Mouse (Mus musculus): Measurements from ENCODE around the gene Cbln3. TPM values are rescaled to one million over a fixed set of nuclear protein-coding genes. Genes with fewer than 3 reads are reported as not detected.

Gene Cbln3
- polyA plus RNA-seq, 1 experiment: 1.2 TPM

- Histone ChIP-seq H3K27me3 (replicated peaks) (no peaks in the 10 kb centered on the region), H3K9me3 (no peaks in the 10 kb centered on the region), H3K36me3 (replicated peaks; ENCODE audit: low read length) (peaks cover 48% of the 10 kb centered on the region), H3K4me1 (peaks cover 36% of the 10 kb centered on the region), H3K4me3 (replicated peaks) (peak within 1 kb of the TSS; percentile 91)
- TF ChIP-seq FLI1 (IDR thresholded peaks at IDR 0.05; ENCODE audit: low read length): no peak
- no peak for TF ChIP-seq GATA1 (IDR thresholded peaks at IDR 0.05; ENCODE audit: borderline replicate concordance, low read length)
These were observed 15.7 kb upstream of the Cbln3 start, which contains the start of gene Sdr39u1 for GRCm38 (mm10) chr14:55899701-55900413. Sdr39u1 (minus strand) TSS chr14:55900293.

GRCm38 (mm10) chr14:55898947-55899346, 14.8 kb upstream of the Cbln3 start:
- Histone ChIP-seq H3K27me3 (replicated peaks) (no peaks in the 10 kb centered on the region), H3K4me1 (peaks cover 40% of the 10 kb centered on the region), H3K4me3 (replicated peaks) (no peak overlapping the region), H3K9me3 (no peaks in the 10 kb centered on the region), H3K36me3 (replicated peaks; ENCODE audit: low read length) (peaks cover 57% of the 10 kb centered on the region)
- no peak for TF ChIP-seq FLI1 (IDR thresholded peaks at IDR 0.05; ENCODE audit: low read length)
- no peak for TF ChIP-seq GATA1 (IDR thresholded peaks at IDR 0.05; ENCODE audit: borderline replicate concordance, low read length)

GRCm38 (mm10) chr14:55897671-55898070, 13.5 kb upstream of the Cbln3 start:
- TF ChIP-seq FLI1 (IDR thresholded peaks at IDR 0.05; ENCODE audit: low read length): no peak
- no peak for TF ChIP-seq GATA1 (IDR thresholded peaks at IDR 0.05; ENCODE audit: borderline replicate concordance, low read length)
- Histone ChIP-seq H3K4me3 (replicated peaks) (no peak overlapping the region), H3K4me1 (peaks cover 40% of the 10 kb centered on the region), H3K9me3 (no peaks in the 10 kb centered on the region), H3K36me3 (replicated peaks; ENCODE audit: low read length) (peaks cover 70% of the 10 kb centered on the region), H3K27me3 (replicated peaks) (no peaks in the 10 kb centered on the region)

GRCm38 (mm10) chr14:55886571-55887382, 2.6 kb upstream of the Cbln3 start:
- Histone ChIP-seq H3K36me3 (replicated peaks; ENCODE audit: low read length) (peaks cover 62% of the 10 kb centered on the region), H3K4me3 (replicated peaks) (peak overlapping the region; percentile 94), H3K27me3 (replicated peaks) (no peaks in the 10 kb centered on the region), H3K4me1 (peaks cover 88% of the 10 kb centered on the region), H3K9me3 (no peaks in the 10 kb centered on the region)
- TF ChIP-seq FLI1 (IDR thresholded peaks at IDR 0.05; ENCODE audit: low read length) (no peak), GATA1 (IDR thresholded peaks at IDR 0.05; ENCODE audit: borderline replicate concordance, low read length) (no peak)

- peaks cover 90% of the 10 kb centered on the region for H3K4me1 ChIP-seq
- H3K4me3 ChIP-seq (replicated peaks): peak overlapping the region; percentile 94
- H3K9me3 ChIP-seq: no peaks in the 10 kb centered on the region
- no peaks in the 10 kb centered on the region for H3K27me3 ChIP-seq (replicated peaks)
- TF ChIP-seq GATA1 (IDR thresholded peaks at IDR 0.05; ENCODE audit: borderline replicate concordance, low read length) (no peak), FLI1 (IDR thresholded peaks at IDR 0.05; ENCODE audit: low read length) (no peak)
- peaks cover 52% of the 10 kb centered on the region for H3K36me3 ChIP-seq (replicated peaks; ENCODE audit: low read length)
These were observed 1.6 kb upstream of the Cbln3 start for GRCm38 (mm10) chr14:55885791-55886271.

GRCm38 (mm10) chr14:55885114-55885790, 1.1 kb upstream of the Cbln3 start:
- H3K4me1 ChIP-seq: peaks cover 90% of the 10 kb centered on the region
- no peaks in the 10 kb centered on the region for H3K9me3 ChIP-seq
- H3K4me3 ChIP-seq (replicated peaks): peak overlapping the region; percentile 94
- TF ChIP-seq FLI1 (IDR thresholded peaks at IDR 0.05; ENCODE audit: low read length): no peak
- no peak for TF ChIP-seq GATA1 (IDR thresholded peaks at IDR 0.05; ENCODE audit: borderline replicate concordance, low read length)
- H3K36me3 ChIP-seq (replicated peaks; ENCODE audit: low read length): peaks cover 47% of the 10 kb centered on the region
- H3K27me3 ChIP-seq (replicated peaks): no peaks in the 10 kb centered on the region

- Histone ChIP-seq H3K4me3 (replicated peaks) (peak within 1 kb of the TSS; percentile 94), H3K36me3 (replicated peaks; ENCODE audit: low read length) (peaks cover 41% of the 10 kb centered on the region), H3K27me3 (replicated peaks) (no peaks in the 10 kb centered on the region), H3K4me1 (peaks cover 90% of the 10 kb centered on the region), H3K9me3 (no peaks in the 10 kb centered on the region)
- TF ChIP-seq GATA1 (IDR thresholded peaks at IDR 0.05; ENCODE audit: borderline replicate concordance, low read length) (no peak), FLI1 (IDR thresholded peaks at IDR 0.05; ENCODE audit: low read length) (no peak)
These were observed 521 bp upstream of the Cbln3 start, which contains the start of gene Khnyn for GRCm38 (mm10) chr14:55884713-55885113. Khnyn (plus strand) TSS chr14:55884947.

- Histone ChIP-seq H3K27me3 (replicated peaks) (no peaks in the 10 kb centered on the region), H3K9me3 (no peaks in the 10 kb centered on the region), H3K36me3 (replicated peaks; ENCODE audit: low read length) (peaks cover 31% of the 10 kb centered on the region), H3K4me1 (peaks cover 91% of the 10 kb centered on the region), H3K4me3 (replicated peaks) (peak overlapping the region; percentile 94)
- TF ChIP-seq FLI1 (IDR thresholded peaks at IDR 0.05; ENCODE audit: low read length) (no peak), GATA1 (IDR thresholded peaks at IDR 0.05; ENCODE audit: borderline replicate concordance, low read length) (no peak)
These were observed 529 bp downstream of the Cbln3 start for GRCm38 (mm10) chr14:55883663-55884062.

- H3K36me3 ChIP-seq (replicated peaks; ENCODE audit: low read length): peaks cover 26% of the 10 kb centered on the region
- H3K4me3 ChIP-seq (replicated peaks): peak overlapping the region; percentile 28
- TF ChIP-seq GATA1 (IDR thresholded peaks at IDR 0.05; ENCODE audit: borderline replicate concordance, low read length): no peak
- TF ChIP-seq FLI1 (IDR thresholded peaks at IDR 0.05; ENCODE audit: low read length): no peak
- no peaks in the 10 kb centered on the region for H3K9me3 ChIP-seq
- H3K4me1 ChIP-seq: peaks cover 91% of the 10 kb centered on the region
- no peaks in the 10 kb centered on the region for H3K27me3 ChIP-seq (replicated peaks)
These were observed 987 bp downstream of the Cbln3 start for GRCm38 (mm10) chr14:55883149-55883661.
